Mouse (Mus musculus) embryonic facial prominence, embryonic 14.5 days (tissue): ENCODE measurements at regions not wholly inside any gene's neighbourhood (a gene's known extent, or its start where the extent isn't known, plus 50 kb on each side); places are given as distances from the start of the nearest gene placed in this dataset.
A peak's percentile ranks its signal among the peaks of the same experiment; 100 is the strongest.

Experiments
- ATAC-seq: fragments of 200-750 bp; cut with Nextera tagmentation; 2 replicates; pipeline ENCODE4 v1.8.0; 2017; ENCODE audit warnings: low read depth, moderate number of reproducible peaks, moderate TSS enrichment
- DNase-seq: peaks from one replicate; pipeline ENCODE4 v3.0.0-alpha.2; 2015; ENCODE audit warnings: low spot score
- H3K27ac ChIP-seq: fragments of 300-500 bp; sonication (generic); replicated peaks from 2 replicates; pipeline ENCODE4 v1.5.1; 2014; ENCODE audit warnings: low read depth, mild to moderate bottlenecking, low read length, moderate library complexity
- H3K27me3 ChIP-seq: fragments of 300-500 bp; sonication (generic); replicated peaks from 2 replicates; pipeline ENCODE4 v1.6.1; 2014; ENCODE audit warnings: low read length; ENCODE audit not compliant: control insufficient read depth, insufficient read depth
- H3K36me3 ChIP-seq: fragments of 300-500 bp; sonication (generic); 2 replicates; pipeline ENCODE4 v1.6.1; 2014; ENCODE audit warnings: low read length, mixed read lengths; ENCODE audit not compliant: control insufficient read depth, insufficient read depth
- H3K4me1 ChIP-seq: fragments of 300-500 bp; sonication (generic); 2 replicates; pipeline ENCODE4 v1.6.1; 2014; ENCODE audit warnings: antibody characterized with exemption, low read length; ENCODE audit not compliant: control insufficient read depth, insufficient read depth
- H3K4me2 ChIP-seq: fragments of 300-500 bp; sonication (generic); 2 replicates; pipeline ENCODE4 v1.6.1; 2014; ENCODE audit warnings: low read depth, mild to moderate bottlenecking, low read length, moderate library complexity, mixed read lengths
- H3K4me3 ChIP-seq: fragments of 300-500 bp; sonication (generic); 2 replicates; pipeline ENCODE4 v1.5.1; 2014; ENCODE audit warnings: low read depth, mild to moderate bottlenecking, low read length
- H3K9ac ChIP-seq: fragments of 300-500 bp; sonication (generic); 2 replicates; pipeline ENCODE4 v1.6.1; 2014; ENCODE audit warnings: low read depth, mild to moderate bottlenecking, low read length, moderate library complexity, mixed read lengths
- H3K9me3 ChIP-seq: fragments of 300-500 bp; sonication (generic); 2 replicates; pipeline ENCODE4 v1.6.1; 2016; ENCODE audit warnings: low read length; ENCODE audit not compliant: control insufficient read depth
- WGBS: fragments of 180-500 bp; shearing (Covaris S2); extraction: QIAGEN DNeasy Blood & Tissue Kit; methylation state at CpG from one replicate; pipeline ENCODE4 v1.1.7; 2014; 5-methylcytosine and 5-hydroxymethylcytosine counted together

GRCm38 (mm10) chr16:74723217-74723616 lies 311.6 kb upstream of the Robo2 start:
- Histone ChIP-seq H3K4me3 (no peak overlapping the region), H3K27ac (no peak overlapping the region), H3K4me1 (no peaks in the 10 kb centered on the region), H3K9me3 (no peaks in the 10 kb centered on the region), H3K27me3 (no peaks in the 10 kb centered on the region), H3K9ac (no peak overlapping the region), H3K4me2 (no peak overlapping the region), H3K36me3 (no peaks in the 10 kb centered on the region)
- WGBS = 50% methylated on average over 1 of the region's 1 CpGs
- DNase-seq (no peak), ATAC-seq (no peak)

GRCm38 (mm10) chr16:74718154-74718553 lies 306.5 kb upstream of the Robo2 start:
- 82% methylated on average over 2 of the region's 2 CpGs for WGBS
- H3K4me3 ChIP-seq = no peak overlapping the region
- no peaks in the 10 kb centered on the region for H3K27me3 ChIP-seq
- DNase-seq = no peak
- no peak overlapping the region for H3K27ac ChIP-seq
- no peaks in the 10 kb centered on the region for H3K9me3 ChIP-seq
- H3K4me1 ChIP-seq = no peaks in the 10 kb centered on the region
- H3K4me2 ChIP-seq = no peak overlapping the region
- H3K9ac ChIP-seq = no peak overlapping the region
- H3K36me3 ChIP-seq = no peaks in the 10 kb centered on the region
- ATAC-seq = no peak

GRCm38 (mm10) chr16:74717622-74718021 lies 306.0 kb upstream of the Robo2 start:
- no peaks in the 10 kb centered on the region for H3K9me3 ChIP-seq
- H3K4me1 ChIP-seq = no peaks in the 10 kb centered on the region
- DNase-seq = no peak
- H3K27ac ChIP-seq = no peak overlapping the region
- H3K9ac ChIP-seq = no peak overlapping the region
- no peak overlapping the region for H3K4me3 ChIP-seq
- no peak overlapping the region for H3K4me2 ChIP-seq
- H3K36me3 ChIP-seq = no peaks in the 10 kb centered on the region
- WGBS = 86% methylated on average over 1 of the region's 1 CpGs
- no peaks in the 10 kb centered on the region for H3K27me3 ChIP-seq
- ATAC-seq = no peak

GRCm38 (mm10) chr16:74714950-74715349 lies 303.3 kb upstream of the Robo2 start:
- WGBS = 47% methylated on average over 1 of the region's 1 CpGs
- H3K9me3 ChIP-seq = no peaks in the 10 kb centered on the region
- ATAC-seq (no peak), DNase-seq (no peak)
- H3K4me2 ChIP-seq = no peak overlapping the region
- no peak overlapping the region for H3K9ac ChIP-seq
- H3K36me3 ChIP-seq = no peaks in the 10 kb centered on the region
- no peak overlapping the region for H3K27ac ChIP-seq
- H3K4me1 ChIP-seq = no peaks in the 10 kb centered on the region
- no peaks in the 10 kb centered on the region for H3K27me3 ChIP-seq
- H3K4me3 ChIP-seq = no peak overlapping the region

GRCm38 (mm10) chr16:74712515-74712914 lies 300.9 kb upstream of the Robo2 start:
- peak; percentile 12 for DNase-seq
- 43% methylated on average over 6 of the region's 6 CpGs for WGBS

GRCm38 (mm10) chr16:74702067-74702466 lies 290.4 kb upstream of the Robo2 start:
- Histone ChIP-seq H3K4me2 (no peak overlapping the region), H3K27ac (no peak overlapping the region), H3K9ac (no peak overlapping the region), H3K4me3 (no peak overlapping the region), H3K36me3 (no peaks in the 10 kb centered on the region), H3K27me3 (no peaks in the 10 kb centered on the region), H3K4me1 (no peaks in the 10 kb centered on the region), H3K9me3 (no peaks in the 10 kb centered on the region)
- 78% methylated on average over 3 of the region's 3 CpGs for WGBS
- ATAC-seq (no peak), DNase-seq (no peak)

More at GRCm38 (mm10) chr16:74712515-74712914, 300.9 kb upstream of the Robo2 start:
- H3K27me3 ChIP-seq = no peaks in the 10 kb centered on the region
- H3K9me3 ChIP-seq = no peaks in the 10 kb centered on the region
- H3K27ac ChIP-seq = no peak overlapping the region
- H3K9ac ChIP-seq = no peak overlapping the region
- no peaks in the 10 kb centered on the region for H3K4me1 ChIP-seq
- no peak for ATAC-seq
- no peak overlapping the region for H3K4me2 ChIP-seq
- no peak overlapping the region for H3K4me3 ChIP-seq
- H3K36me3 ChIP-seq = no peaks in the 10 kb centered on the region

GRCm38 (mm10) chr16:74683371-74683770 lies 271.7 kb upstream of the Robo2 start:
- no peak for ATAC-seq
- no peak overlapping the region for H3K27ac ChIP-seq
- H3K4me2 ChIP-seq = no peak overlapping the region
- H3K27me3 ChIP-seq = no peaks in the 10 kb centered on the region
- peak; percentile 58 for DNase-seq
- H3K9ac ChIP-seq = no peak overlapping the region
- H3K4me1 ChIP-seq = no peaks in the 10 kb centered on the region
- 26% methylated on average over 3 of the region's 3 CpGs for WGBS
- no peaks in the 10 kb centered on the region for H3K9me3 ChIP-seq
- H3K36me3 ChIP-seq = no peaks in the 10 kb centered on the region
- no peak overlapping the region for H3K4me3 ChIP-seq

GRCm38 (mm10) chr16:74675586-74675985 lies 264.0 kb upstream of the Robo2 start:
- DNase-seq (no peak), ATAC-seq (no peak)
- H3K4me1 ChIP-seq = no peaks in the 10 kb centered on the region
- H3K4me2 ChIP-seq = no peak overlapping the region
- no peak overlapping the region for H3K4me3 ChIP-seq
- H3K36me3 ChIP-seq = no peaks in the 10 kb centered on the region
- H3K9ac ChIP-seq = no peak overlapping the region
- no peaks in the 10 kb centered on the region for H3K9me3 ChIP-seq
- no peaks in the 10 kb centered on the region for H3K27me3 ChIP-seq
- no peak overlapping the region for H3K27ac ChIP-seq

GRCm38 (mm10) chr16:74671466-74671865 lies 259.8 kb upstream of the Robo2 start:
- no peaks in the 10 kb centered on the region for H3K27me3 ChIP-seq
- H3K4me3 ChIP-seq = no peak overlapping the region
- 53% methylated on average over 3 of the region's 3 CpGs for WGBS
- no peaks in the 10 kb centered on the region for H3K4me1 ChIP-seq
- no peak for ATAC-seq
- H3K4me2 ChIP-seq = no peak overlapping the region
- no peak overlapping the region for H3K27ac ChIP-seq
- no peak overlapping the region for H3K9ac ChIP-seq
- DNase-seq = peak; percentile 78
- H3K9me3 ChIP-seq = no peaks in the 10 kb centered on the region
- H3K36me3 ChIP-seq = no peaks in the 10 kb centered on the region
